Mouse (Mus musculus): ENCODE measurements around the gene Hmgcll1.

DNA sequence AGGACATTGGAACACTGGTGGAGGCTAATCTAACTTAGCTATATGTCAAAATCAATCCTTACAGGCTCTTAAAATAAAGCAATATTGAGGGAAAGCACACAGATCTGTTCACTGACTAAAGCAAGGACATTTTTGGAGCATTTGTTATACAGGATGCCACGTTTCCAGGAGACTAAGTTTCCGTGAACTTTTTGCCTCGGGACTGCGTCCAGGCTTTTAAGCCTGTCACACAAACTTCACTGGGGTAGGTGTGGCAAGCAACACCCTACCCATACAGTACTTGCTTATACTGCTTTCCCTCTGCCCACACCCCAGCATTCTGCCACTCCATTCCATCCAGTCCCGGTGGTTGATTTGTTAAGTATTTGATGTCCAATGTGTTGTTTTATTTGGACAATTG lies 90.2 kb downstream of the Hmgcll1 start:
- TF ChIP-seq CTCF (IDR thresholded peaks at IDR 0.05; ENCODE audit: low read depth, low read length) (no peak), GATA2 (IDR thresholded peaks at IDR 0.05; ENCODE audit: borderline replicate concordance, low read depth, low read length) (no peak), GATA1 (IDR thresholded peaks at IDR 0.05; ENCODE audit: borderline replicate concordance, low read length) (no peak)

Data from G1E (cell line).